In genomic region chr17:25571453-25571820, GRCm38 (mm10) we compare ENCODE assay signal across 10 mouse cellular contexts. TPM values are rescaled to one million over a fixed set of nuclear protein-coding genes. Genes with fewer than 3 reads are reported as not detected.
DNase-seq lines count a peak whose midpoint lies in the region; ATAC-seq and TF ChIP-seq lines count a peak whose summit lies in the region.
"Had no signal": no experiment of that assay in that cellular context is flagged by ENCODE, and none has a peak within 500 bp of the region (broad histone marks: within the 10 kb centered on the region; RNA-seq: fewer than 3 reads in every experiment).

No protein-coding gene starts in this region.

- peaks cover 49% of the 10 kb centered on the region for H3K4me1 ChIP-seq in forebrain, embryonic 16.5 days (replicated peaks; ENCODE audit: control insufficient read depth, insufficient read depth, low read length)
- peaks cover 14% of the 10 kb centered on the region for H3K4me1 ChIP-seq in liver, embryonic 15.5 days (replicated peaks)

- H3K9ac ChIP-seq in forebrain, embryonic 16.5 days (replicated peaks; ENCODE audit: low read depth, low read length): peak overlapping the region; percentile 58
- H3K9ac ChIP-seq in liver, embryonic 15.5 days: no peak overlapping the region

- TF ChIP-seq CTCF in gastrocnemius, adult 2 months (IDR thresholded peaks at IDR 0.05): no peak

- intact Hi-C loops in gastrocnemius, adult 2 months (cut with DNase I): loop anchor here (10.0 kb wide), 1 partner anchor 223 kb away; the partner anchor contains the start of genes AC134908.4, Fam173a and Metrn

- H3K27me3 ChIP-seq in forebrain, embryonic 16.5 days (replicated peaks; ENCODE audit: control insufficient read depth, insufficient read depth, low read length): peaks cover 9% of the 10 kb centered on the region
- peaks cover 93% of the 10 kb centered on the region for H3K27me3 ChIP-seq in liver, embryonic 15.5 days

- no peaks in the 10 kb centered on the region for H3K9me3 ChIP-seq in forebrain, embryonic 16.5 days (ENCODE audit: control insufficient read depth, low read length)
- H3K9me3 ChIP-seq in liver, embryonic 15.5 days (replicated peaks): no peaks in the 10 kb centered on the region

- H3K36me3 ChIP-seq in forebrain, embryonic 16.5 days (ENCODE audit: control insufficient read depth, insufficient read depth): no peaks in the 10 kb centered on the region
- H3K36me3 ChIP-seq in liver, embryonic 15.5 days (replicated peaks): no peaks in the 10 kb centered on the region

- H3K4me3 ChIP-seq in gastrocnemius, adult 2 months: peak overlapping the region; percentile 84
- peak overlapping the region; percentile 60 for H3K4me3 ChIP-seq in forebrain, embryonic 16.5 days (replicated peaks; ENCODE audit: low read length)
- peak overlapping the region; percentile 38 for H3K4me3 ChIP-seq in liver, embryonic 15.5 days (replicated peaks)

- ATAC-seq in forebrain, embryonic 16.5 days: no peak
- ATAC-seq in liver, embryonic 15.5 days (ENCODE audit: insufficient read depth): no peak
- ATAC-seq in activated CD4-positive, CD25-positive, alpha-beta regulatory T cell, adult 4 months: no peak

- WGBS in forebrain, embryonic 16.5 days: 8% methylated on average over 8 of the region's 8 CpGs
- WGBS in liver, embryonic 15.5 days (ENCODE audit: insufficient replicate concordance): 5% methylated on average over 8 of the region's 8 CpGs

- no peak for DNase-seq in gastrocnemius, adult 2 months
- no peak for DNase-seq in gastrocnemius, postnatal 10 days
- peak; percentile 36 for DNase-seq in A20 (ENCODE audit: low read depth, low spot score)
- DNase-seq in gastrocnemius, adult 18-20 months (ENCODE audit: low spot score): no peak
- DNase-seq in spleen, postnatal 10 days (ENCODE audit: low spot score in 2 of 2): no peak

- H3K4me2 ChIP-seq in forebrain, embryonic 16.5 days (ENCODE audit: low read length): peak overlapping the region; percentile 97
- peak overlapping the region; percentile 58 for H3K4me2 ChIP-seq in liver, embryonic 15.5 days

- H3K27ac ChIP-seq in gastrocnemius, adult 2 months: peak overlapping the region; percentile 78
- H3K27ac ChIP-seq in forebrain, embryonic 16.5 days (ENCODE audit: low read length): no peak overlapping the region
- H3K27ac ChIP-seq in liver, embryonic 15.5 days (replicated peaks): no peak overlapping the region

RNA-seq across cellular contexts. Expression of gene Sox8, which starts 1.0 kb away (rescaled TPM):
- total RNA-seq in gastrocnemius, adult 2 months (2021): 1 to 10 TPM in 1 of 2 experiments, under 1 TPM in 1; 0.92 to 1.1 TPM
- 10 to 100 TPM; 15.2 to 20.2 TPM for total RNA-seq in gastrocnemius, postnatal 10 days (2021)
- polyA plus RNA-seq in forebrain, embryonic 16.5 days (2015; fragmentation: Nextera tagmentation; extraction: Ambion mirVana): 26.1 and 26.8 TPM in 2 replicates
- polyA plus RNA-seq in liver, embryonic 15.5 days (2015; fragmentation: Nextera tagmentation; extraction: Ambion mirVana): 0.21 and 0.43 TPM in 2 replicates
- under 1 TPM in 1 of 2 experiments, not detected in 1; 0.25 TPM for polyA plus RNA-seq in activated CD4-positive, CD25-positive, alpha-beta regulatory T cell, adult 4 months (2017; shearing (Covaris generic))
- total RNA-seq in gastrocnemius, adult 18-20 months (2021): under 1 TPM; 0.37 to 0.59 TPM
- total RNA-seq: hematopoietic stem cell, adult 5-6 weeks; megakaryocyte-erythroid progenitor cell, adult 5-6 weeks had no signal

RNA-seq across cellular contexts. Expression of gene Lmf1, which starts 7.4 kb away (rescaled TPM):
- total RNA-seq in gastrocnemius, adult 2 months (2021): 10 to 100 TPM in 1 of 2 experiments, 1 to 10 TPM in 1; 9.7 to 14.9 TPM
- total RNA-seq in gastrocnemius, postnatal 10 days (2021): 10 to 100 TPM; 11.5 to 14.5 TPM
- 18.3 and 19.4 TPM in 2 replicates for polyA plus RNA-seq in forebrain, embryonic 16.5 days (2015; fragmentation: Nextera tagmentation; extraction: Ambion mirVana)
- polyA plus RNA-seq in liver, embryonic 15.5 days (2015; fragmentation: Nextera tagmentation; extraction: Ambion mirVana): 10.1 and 13.0 TPM in 2 replicates
- polyA plus RNA-seq in activated CD4-positive, CD25-positive, alpha-beta regulatory T cell, adult 4 months (2017; shearing (Covaris generic)): 10 to 100 TPM; 12.1 to 16.7 TPM
- 10 to 100 TPM; 11.3 to 12.6 TPM for total RNA-seq in gastrocnemius, adult 18-20 months (2021)

Comparison
In these comparisons a context has a peak if more than half of its experiments do, and no peak if none do; other contexts are left out.
1. RNA of gene Sox8, which starts 1.0 kb away (total RNA-seq): 15.2 to 20.2 TPM in gastrocnemius, postnatal 10 days; 0.92 to 1.1 TPM in gastrocnemius, adult 2 months and 0.37 to 0.59 TPM in gastrocnemius, adult 18-20 months; every median in the first group is over 4 times any median in the second.
2. Peak in every context shown above with its lines, with median percentiles within 50 percentile points of each other: H3K4me3 ChIP-seq.